Mouse (Mus musculus) neural tube, embryonic 12.5 days (tissue): ENCODE data around the gene Srsf7. TPM values are rescaled to one million over a fixed set of nuclear protein-coding genes. Genes with fewer than 3 reads are reported as not detected.

Experiments used
- ATAC-seq: fragments of 200-750 bp; cut with Nextera tagmentation; 2 replicates; pipeline ENCODE4 v1.8.0; 2017; ENCODE audit warnings: low read depth, mild to moderate bottlenecking, moderate TSS enrichment, moderate library complexity; ENCODE audit not compliant: low FRiP score
- H3K27ac ChIP-seq: fragments of 300-500 bp; sonication (generic); 2 replicates; pipeline ENCODE4 v1.5.1; 2016
- H3K27me3 ChIP-seq: fragments of 300-500 bp; sonication (generic); replicated peaks from 2 replicates; pipeline ENCODE4 v1.6.1; 2016; ENCODE audit warnings: mild to moderate bottlenecking
- H3K36me3 ChIP-seq: fragments of 300-500 bp; sonication (generic); 2 replicates; pipeline ENCODE4 v1.6.1; 2016; ENCODE audit warnings: mild to moderate bottlenecking
- H3K4me1 ChIP-seq: fragments of 300-500 bp; sonication (generic); 2 replicates; pipeline ENCODE4 v1.6.1; 2016
- H3K4me2 ChIP-seq: fragments of 300-500 bp; sonication (generic); replicated peaks from 2 replicates; pipeline ENCODE4 v1.6.1; 2016; ENCODE audit warnings: mild to moderate bottlenecking
- H3K4me3 ChIP-seq: fragments of 300-500 bp; sonication (generic); 2 replicates; pipeline ENCODE4 v1.5.1; 2016
- H3K9ac ChIP-seq: fragments of 300-500 bp; sonication (generic); 2 replicates; pipeline ENCODE4 v1.6.1; 2016; ENCODE audit warnings: mild to moderate bottlenecking
- H3K9me3 ChIP-seq: fragments of 300-500 bp; sonication (generic); 2 replicates; pipeline ENCODE4 v1.6.1; 2016; ENCODE audit warnings: mild to moderate bottlenecking
- WGBS: fragments of 180-500 bp; shearing (Covaris S2); methylation state at CpG from one replicate; pipeline ENCODE4 v1.1.7; 2016; 5-methylcytosine and 5-hydroxymethylcytosine counted together
- polyA plus RNA-seq: library from polyadenylated mRNA; unstranded; fragments of >200 nt; fragmentation: Nextera tagmentation; extraction: Ambion mirVana; gene quantifications from 2 replicates; pipeline ENCODE4 v1.2.1, GENCODE M21; 2016

Gene Srsf7
- 600 and 615 TPM in 2 replicates for polyA plus RNA-seq

DNA sequence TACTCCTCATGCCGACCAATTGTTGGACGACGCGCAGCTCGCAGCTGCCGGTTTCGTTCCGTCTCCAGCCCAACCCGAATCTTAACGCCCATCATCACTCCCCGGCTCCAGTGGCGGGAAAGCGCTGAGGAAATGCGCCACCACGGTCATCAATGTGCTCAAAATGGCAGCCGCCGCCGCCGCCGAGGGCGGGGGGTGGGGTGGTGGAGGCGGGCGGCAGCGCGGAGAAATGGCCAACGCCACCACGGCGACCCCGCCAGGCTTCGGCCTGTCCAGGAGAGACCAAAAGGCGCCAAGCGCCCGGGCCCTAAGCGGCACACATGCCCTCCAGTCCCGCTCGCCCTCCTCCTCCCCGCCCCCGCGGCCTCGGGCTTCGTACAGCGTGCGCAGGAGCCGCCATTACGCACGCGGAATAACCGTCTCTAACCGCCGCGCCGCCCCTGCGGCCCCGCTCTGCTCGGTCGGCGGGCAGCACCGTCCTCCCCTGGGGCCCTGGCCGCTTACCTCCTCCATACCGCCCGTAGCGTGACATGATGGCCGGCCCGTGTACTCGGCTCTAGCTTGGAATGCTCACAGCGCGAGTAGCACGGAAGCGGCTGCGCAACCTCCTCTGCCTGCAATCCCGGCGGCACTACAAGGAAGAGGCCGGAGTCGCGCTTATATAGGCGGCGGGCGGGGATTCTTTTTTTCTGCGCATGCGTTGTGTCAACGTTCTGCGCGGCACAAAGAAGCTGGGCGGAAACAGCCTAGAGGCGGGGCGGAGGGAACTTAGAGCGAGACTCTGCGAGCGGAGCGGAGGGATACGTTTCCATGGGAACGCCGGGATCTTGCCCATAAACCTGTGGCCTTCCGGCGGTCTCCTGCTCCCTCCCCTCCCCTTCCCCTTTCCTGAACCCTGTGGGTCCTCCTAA, at the start of gene Srsf7, which contains the start of gene Ttc39d:
Gene Srsf7 (minus strand): TSS at position 637 of the 911 bp plus-strand sequence.
Gene Ttc39d (plus strand): TSS at position 790 of the 911 bp plus-strand sequence.
- peak within 1 kb of the TSS; percentile 92 for H3K4me2 ChIP-seq
- H3K9ac ChIP-seq, result peak within 1 kb of the TSS; percentile 91
- peak within 1 kb of the TSS; percentile 94 for H3K27ac ChIP-seq
- ATAC-seq, result peak; percentile 93
- peaks cover 11% of the 10 kb centered on the region for H3K4me1 ChIP-seq
- H3K36me3 ChIP-seq, result peaks cover 30% of the 10 kb centered on the region
- under 1% methylated on average over 92 of the region's 95 CpGs for WGBS
- H3K27me3 ChIP-seq, result no peaks in the 10 kb centered on the region
- peak within 1 kb of the TSS; percentile 81 for H3K4me3 ChIP-seq
- no peaks in the 10 kb centered on the region for H3K9me3 ChIP-seq

DNA sequence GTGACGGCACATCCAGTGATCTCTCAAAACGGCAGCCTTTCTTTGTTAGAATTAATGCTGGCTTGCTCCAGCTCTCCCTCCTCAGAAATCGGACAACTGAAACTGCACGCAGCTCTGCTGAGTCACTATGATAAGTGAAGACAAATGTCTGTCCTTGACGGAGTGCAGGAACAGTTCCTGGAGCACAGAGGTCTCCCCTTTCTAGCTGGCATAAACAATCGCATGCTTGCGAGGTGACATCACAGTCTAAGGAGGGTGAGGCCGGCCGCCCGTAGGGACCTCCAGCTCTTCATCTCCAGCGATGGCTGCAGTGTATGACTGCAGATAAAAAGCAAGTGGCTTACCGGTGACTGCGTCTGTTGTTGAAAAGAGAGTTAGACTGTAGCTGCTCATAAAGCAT, 48.1 kb upstream of the Srsf7 start:
- Histone ChIP-seq H3K4me2 (no peak overlapping the region), H3K27ac (no peak overlapping the region), H3K4me3 (no peak overlapping the region), H3K9me3 (no peaks in the 10 kb centered on the region), H3K4me1 (no peaks in the 10 kb centered on the region), H3K27me3 (no peaks in the 10 kb centered on the region), H3K36me3 (peaks cover 95% of the 10 kb centered on the region), H3K9ac (no peak overlapping the region)
- WGBS, result 80% methylated on average over 13 of the region's 13 CpGs
- no peak for ATAC-seq

GRCm38 (mm10) chr17:80254421-80254820, 47.3 kb upstream of the Srsf7 start:
- H3K36me3 ChIP-seq, result peaks cover 96% of the 10 kb centered on the region
- no peaks in the 10 kb centered on the region for H3K9me3 ChIP-seq
- H3K4me2 ChIP-seq, result no peak overlapping the region
- H3K4me3 ChIP-seq, result no peak overlapping the region
- H3K4me1 ChIP-seq, result no peaks in the 10 kb centered on the region
- no peak overlapping the region for H3K9ac ChIP-seq
- no peak for ATAC-seq
- H3K27ac ChIP-seq, result no peak overlapping the region
- WGBS, result 97% methylated on average over 5 of the region's 5 CpGs
- H3K27me3 ChIP-seq, result no peaks in the 10 kb centered on the region

DNA sequence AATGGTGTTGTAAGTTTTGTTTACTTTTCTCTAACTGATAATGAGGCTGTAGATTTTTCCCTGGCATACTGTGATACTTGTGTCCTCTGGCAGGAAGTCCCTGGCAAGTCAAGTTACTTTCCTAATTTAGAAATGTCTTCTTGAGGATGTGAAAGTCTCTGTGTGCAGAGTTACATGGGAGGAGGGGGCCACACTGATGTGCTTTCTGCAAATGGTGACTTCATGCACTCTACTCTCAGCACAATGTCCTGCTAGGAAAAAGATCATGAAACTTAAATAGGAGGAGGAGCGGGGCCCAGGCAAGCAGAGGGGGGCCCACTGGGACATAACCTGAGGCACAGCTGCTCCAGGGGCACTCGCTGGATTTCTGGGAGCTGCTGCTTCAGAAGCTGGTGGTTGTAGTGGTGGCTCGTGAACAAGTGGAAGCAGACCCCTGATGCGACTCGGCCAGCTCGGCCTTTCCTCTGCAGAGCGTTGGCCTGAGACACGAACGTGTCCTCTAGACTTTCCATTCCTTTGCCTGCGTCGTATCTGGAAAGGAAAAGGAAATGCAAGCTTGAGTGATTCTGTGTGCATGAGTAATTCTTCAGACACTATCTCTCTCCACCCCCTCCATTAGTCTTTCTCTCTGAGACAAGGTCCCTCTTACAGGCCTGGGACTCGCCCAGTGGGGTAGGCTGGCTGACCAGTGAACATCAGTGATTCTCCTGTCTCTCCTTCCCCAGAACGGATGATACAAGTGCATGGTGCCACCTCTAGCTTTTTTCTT, 45.8 kb upstream of the Srsf7 start:
- H3K27ac ChIP-seq, result no peak overlapping the region
- no peak overlapping the region for H3K9ac ChIP-seq
- H3K4me3 ChIP-seq, result no peak overlapping the region
- ATAC-seq, result no peak
- 87% methylated on average over 13 of the region's 13 CpGs for WGBS
- H3K27me3 ChIP-seq, result no peaks in the 10 kb centered on the region
- H3K36me3 ChIP-seq, result peaks cover 94% of the 10 kb centered on the region
- no peaks in the 10 kb centered on the region for H3K4me1 ChIP-seq
- H3K9me3 ChIP-seq, result no peaks in the 10 kb centered on the region
- no peak overlapping the region for H3K4me2 ChIP-seq

DNA sequence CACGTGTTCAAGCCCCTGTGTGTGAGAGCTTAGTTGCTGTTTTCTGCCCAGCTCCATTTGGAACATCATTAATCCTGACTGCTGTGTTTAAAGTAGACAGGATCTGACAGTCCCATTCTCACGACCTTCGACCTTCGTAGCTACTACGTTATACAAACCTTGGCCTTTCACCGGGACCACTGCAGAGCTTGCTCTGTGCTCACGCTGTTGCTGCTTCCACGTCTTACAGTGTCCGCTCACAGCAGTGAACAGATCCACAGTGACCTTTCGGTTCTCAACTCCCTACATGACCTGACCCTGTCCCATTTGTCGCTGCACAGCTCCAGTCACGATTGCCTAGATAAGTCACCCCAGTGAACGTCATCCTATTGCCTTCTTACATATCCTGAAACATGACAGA, 36.0 kb upstream of the Srsf7 start:
- H3K4me3 ChIP-seq, result no peak overlapping the region
- H3K9ac ChIP-seq, result no peak overlapping the region
- H3K27ac ChIP-seq, result no peak overlapping the region
- H3K4me2 ChIP-seq, result no peak overlapping the region
- WGBS, result 65% methylated on average over 13 of the region's 13 CpGs
- no peaks in the 10 kb centered on the region for H3K9me3 ChIP-seq
- peaks cover 94% of the 10 kb centered on the region for H3K36me3 ChIP-seq
- no peaks in the 10 kb centered on the region for H3K27me3 ChIP-seq
- no peaks in the 10 kb centered on the region for H3K4me1 ChIP-seq
- ATAC-seq, result no peak

DNA sequence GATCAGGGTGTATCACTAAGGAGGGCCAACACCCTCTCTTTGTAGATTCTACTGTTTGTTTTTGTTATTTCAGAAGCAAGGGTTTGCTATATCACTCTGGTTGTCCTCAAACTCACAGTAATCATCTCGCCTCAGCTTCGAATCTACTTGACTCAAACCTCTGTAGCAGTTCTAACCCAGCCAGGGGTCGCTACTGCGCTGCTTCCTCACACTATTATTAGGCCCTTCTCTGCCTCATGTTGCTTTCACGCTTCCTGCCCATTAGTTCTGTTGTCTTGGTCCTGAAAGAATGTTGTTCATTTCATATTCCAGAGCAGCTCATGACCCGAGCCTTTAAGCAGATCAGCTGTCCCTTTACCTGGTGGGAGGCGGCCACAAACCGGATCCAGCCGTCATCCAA, 34.5 kb upstream of the Srsf7 start:
- no peaks in the 10 kb centered on the region for H3K4me1 ChIP-seq
- no peak overlapping the region for H3K4me3 ChIP-seq
- no peak for ATAC-seq
- H3K27me3 ChIP-seq, result no peaks in the 10 kb centered on the region
- H3K9ac ChIP-seq, result no peak overlapping the region
- no peak overlapping the region for H3K27ac ChIP-seq
- WGBS, result 91% methylated on average over 9 of the region's 9 CpGs
- no peaks in the 10 kb centered on the region for H3K9me3 ChIP-seq
- H3K36me3 ChIP-seq, result peaks cover 88% of the 10 kb centered on the region
- H3K4me2 ChIP-seq, result no peak overlapping the region

DNA sequence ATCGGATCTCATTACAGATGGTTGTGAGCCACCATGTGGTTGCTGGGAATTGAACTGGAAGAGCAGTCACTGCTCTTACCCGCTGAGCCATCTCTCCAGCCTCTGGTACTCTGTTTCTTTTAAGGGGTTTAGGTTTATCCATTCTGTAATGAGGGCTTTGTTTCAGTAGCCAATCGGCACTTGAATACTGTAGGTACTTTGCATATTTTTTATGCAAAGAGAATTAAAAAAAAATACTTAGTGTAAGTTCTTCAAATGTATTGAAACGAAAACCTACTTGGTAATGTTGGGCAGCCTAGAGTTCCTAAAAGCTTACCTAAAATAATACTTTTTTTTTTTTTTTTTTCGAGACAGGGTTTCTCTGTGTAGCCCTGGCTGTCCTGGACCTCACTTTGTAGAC, 30.4 kb upstream of the Srsf7 start:
- H3K36me3 ChIP-seq, result peaks cover 47% of the 10 kb centered on the region

GRCm38 (mm10) chr17:80236805-80237204, 29.7 kb upstream of the Srsf7 start:
- H3K4me3 ChIP-seq, result no peak overlapping the region
- H3K27ac ChIP-seq, result no peak overlapping the region
- H3K9ac ChIP-seq, result no peak overlapping the region
- H3K36me3 ChIP-seq, result peaks cover 41% of the 10 kb centered on the region
- H3K4me1 ChIP-seq, result no peaks in the 10 kb centered on the region
- H3K27me3 ChIP-seq, result no peaks in the 10 kb centered on the region
- no peak overlapping the region for H3K4me2 ChIP-seq
- WGBS, result 91% methylated on average over 3 of the region's 3 CpGs
- no peak for ATAC-seq
- H3K9me3 ChIP-seq, result no peaks in the 10 kb centered on the region

More for the DNA sequence above, 30.4 kb upstream of the Srsf7 start:
- 90% methylated on average over 5 of the region's 5 CpGs for WGBS
- no peak overlapping the region for H3K4me3 ChIP-seq
- no peaks in the 10 kb centered on the region for H3K27me3 ChIP-seq
- no peaks in the 10 kb centered on the region for H3K9me3 ChIP-seq
- no peak for ATAC-seq
- no peak overlapping the region for H3K27ac ChIP-seq
- no peak overlapping the region for H3K9ac ChIP-seq
- H3K4me2 ChIP-seq, result no peak overlapping the region
- H3K4me1 ChIP-seq, result no peaks in the 10 kb centered on the region

GRCm38 (mm10) chr17:80235477-80235876, 28.4 kb upstream of the Srsf7 start:
- no peak overlapping the region for H3K4me3 ChIP-seq
- H3K4me1 ChIP-seq, result no peaks in the 10 kb centered on the region
- WGBS, result 90% methylated on average over 3 of the region's 3 CpGs
- ATAC-seq, result no peak
- peaks cover 29% of the 10 kb centered on the region for H3K36me3 ChIP-seq
- H3K9ac ChIP-seq, result no peak overlapping the region
- no peaks in the 10 kb centered on the region for H3K27me3 ChIP-seq
- no peak overlapping the region for H3K4me2 ChIP-seq
- H3K9me3 ChIP-seq, result no peaks in the 10 kb centered on the region
- no peak overlapping the region for H3K27ac ChIP-seq

- Histone ChIP-seq H3K9ac (no peak overlapping the region), H3K36me3 (peaks cover 20% of the 10 kb centered on the region), H3K27me3 (no peaks in the 10 kb centered on the region), H3K27ac (no peak overlapping the region), H3K4me3 (no peak overlapping the region), H3K4me2 (no peak overlapping the region), H3K4me1 (no peaks in the 10 kb centered on the region), H3K9me3 (no peaks in the 10 kb centered on the region)
- no peak for ATAC-seq
- WGBS, result 93% methylated on average over 7 of the region's 7 CpGs
Observed at GRCm38 (mm10) chr17:80234376-80234775, 27.3 kb upstream of the Srsf7 start.

DNA sequence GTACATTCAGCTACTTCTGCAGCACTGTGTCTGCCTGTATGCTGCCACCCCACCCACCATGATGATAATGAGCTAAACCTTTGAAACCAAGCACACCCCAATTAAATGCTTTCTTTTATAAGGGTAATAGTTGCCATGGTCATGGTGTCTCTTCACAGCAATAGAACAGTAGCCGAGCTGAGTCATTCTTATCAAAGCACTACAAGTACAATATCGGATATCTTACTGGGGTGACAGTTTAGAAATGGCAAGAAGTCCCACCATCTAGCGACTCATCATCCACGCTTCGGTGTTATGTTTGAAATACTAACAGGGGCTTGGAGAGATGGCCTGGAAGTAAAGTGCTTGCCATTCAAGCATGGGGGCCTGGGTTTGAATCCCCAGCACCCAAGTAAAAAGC, 26.7 kb upstream of the Srsf7 start:
- Histone ChIP-seq H3K4me1 (no peaks in the 10 kb centered on the region), H3K4me3 (no peak overlapping the region), H3K36me3 (peaks cover 14% of the 10 kb centered on the region), H3K4me2 (no peak overlapping the region), H3K27ac (no peak overlapping the region), H3K9me3 (no peaks in the 10 kb centered on the region), H3K9ac (no peak overlapping the region), H3K27me3 (no peaks in the 10 kb centered on the region)
- WGBS, result 93% methylated on average over 5 of the region's 5 CpGs
- no peak for ATAC-seq

- Histone ChIP-seq H3K9ac (no peak overlapping the region), H3K4me2 (no peak overlapping the region), H3K4me1 (peaks cover 4% of the 10 kb centered on the region; the same call in 1 of the 2 replicates), H3K27ac (no peak overlapping the region), H3K9me3 (no peaks in the 10 kb centered on the region), H3K36me3 (no peaks in the 10 kb centered on the region), H3K4me3 (no peak overlapping the region), H3K27me3 (no peaks in the 10 kb centered on the region)
- 92% methylated on average over 2 of the region's 2 CpGs for WGBS
- no peak for ATAC-seq
Observed at GRCm38 (mm10) chr17:80229396-80229795, 22.3 kb upstream of the Srsf7 start.
